Mouse (Mus musculus): Measurements from ENCODE around the gene Ttc5. TPM values are rescaled to one million over a fixed set of nuclear protein-coding genes. Genes with fewer than 3 reads are reported as not detected.

Ttc5 gene
- polyA plus RNA-seq, 1 experiment from 2014 or later, result 104 TPM

DNA sequence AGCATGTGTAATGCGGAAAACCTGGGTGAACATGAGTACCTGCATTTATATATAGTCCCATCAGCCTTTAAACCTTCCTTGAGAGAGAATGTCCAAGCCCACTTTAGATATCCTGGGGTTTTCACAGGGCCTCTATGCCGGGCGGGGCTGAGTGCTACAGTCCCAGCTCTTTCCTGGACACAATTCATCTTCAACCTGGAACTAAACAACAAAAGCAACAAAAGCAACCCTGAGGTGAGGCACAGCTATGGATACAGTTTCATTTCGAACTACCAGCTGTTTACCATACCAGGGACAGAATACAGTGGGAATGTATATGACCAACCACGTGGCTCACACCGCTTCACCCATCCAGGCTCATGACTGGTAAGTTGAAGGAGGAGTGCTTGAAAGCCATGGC, 17.1 kb upstream of the Ttc5 start:
- Histone ChIP-seq H3K27ac (replicated peaks) (no peak overlapping the region), H3K36me3 (replicated peaks) (no peaks in the 10 kb centered on the region), H3K4me3 (no peak overlapping the region), H3K9me3 (no peaks in the 10 kb centered on the region), H3K4me1 (no peaks in the 10 kb centered on the region), H3K27me3 (replicated peaks; ENCODE audit: low read depth, poor library complexity, severe bottlenecking) (no peaks in the 10 kb centered on the region; the same call in 1 of the 2 replicates)
- no peak for DNase-seq (ENCODE audit: low spot score)
- 89% methylated on average over 6 of the region's 6 CpGs for WGBS

DNA sequence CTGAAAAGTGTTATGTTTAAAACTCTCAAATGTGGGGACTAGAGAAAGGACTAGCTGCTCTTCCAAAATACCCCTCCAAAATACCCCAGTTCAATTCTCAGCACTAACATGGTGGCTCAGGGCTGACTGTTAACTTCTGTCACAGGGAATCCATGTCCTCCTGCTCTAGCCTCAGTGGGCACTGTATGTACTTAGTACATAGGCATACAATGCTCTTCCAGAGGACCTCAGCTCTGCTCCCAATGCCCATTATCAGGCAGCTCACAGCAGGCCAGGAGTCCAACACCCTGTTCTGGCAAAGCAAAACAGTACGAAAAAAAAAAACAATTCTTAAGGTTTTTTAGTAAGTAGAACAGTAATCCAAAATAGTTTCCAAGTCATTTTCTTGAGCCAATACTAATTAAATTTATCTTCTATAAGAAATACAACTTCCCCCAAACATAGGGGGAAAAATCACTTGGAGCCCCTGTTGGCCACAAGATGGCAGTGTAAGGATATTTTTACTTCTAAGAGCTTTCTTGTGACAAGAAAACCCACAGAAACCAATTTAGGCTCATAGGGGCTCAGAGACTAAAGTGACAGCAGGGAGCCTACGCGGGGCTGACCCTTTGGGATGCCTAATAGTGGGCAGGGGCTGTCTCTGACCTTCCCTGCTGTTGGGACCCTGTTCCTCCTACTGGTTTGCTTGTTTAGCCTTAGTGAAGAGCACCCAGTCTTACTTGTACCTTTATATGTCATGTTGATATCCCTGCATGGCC, 14.4 kb upstream of the Ttc5 start:
- Histone ChIP-seq H3K27me3 (replicated peaks; ENCODE audit: low read depth, poor library complexity, severe bottlenecking) (no peaks in the 10 kb centered on the region), H3K9me3 (no peaks in the 10 kb centered on the region), H3K4me1 (no peaks in the 10 kb centered on the region), H3K36me3 (replicated peaks) (no peaks in the 10 kb centered on the region), H3K27ac (replicated peaks) (no peak overlapping the region), H3K4me3 (no peak overlapping the region; the same call in 1 of the 2 replicates)
- peak; percentile 33 for DNase-seq (ENCODE audit: low spot score)
- 8% methylated on average over 3 of the region's 3 CpGs for WGBS

DNA sequence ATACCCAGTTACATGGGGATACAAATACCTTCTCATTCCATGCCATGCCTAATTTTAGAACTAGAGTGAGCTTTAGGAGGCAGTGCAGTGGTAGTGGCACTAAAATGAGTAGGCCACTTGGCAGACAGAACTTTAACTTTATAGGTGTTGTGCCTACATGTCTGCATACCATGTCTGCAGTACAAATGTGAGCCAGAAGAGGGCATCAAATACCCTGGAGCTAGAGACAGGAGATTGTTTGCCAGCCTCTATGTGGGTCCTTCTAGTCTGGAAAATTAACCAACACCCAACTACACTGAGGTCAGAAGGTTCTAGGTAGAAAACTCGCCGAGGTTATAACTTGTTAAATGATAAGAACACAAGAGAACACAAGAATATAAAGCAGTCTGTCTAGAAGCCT, 13.2 kb upstream of the Ttc5 start:
- Histone ChIP-seq H3K4me3 (no peak overlapping the region), H3K4me1 (no peaks in the 10 kb centered on the region), H3K36me3 (replicated peaks) (no peaks in the 10 kb centered on the region), H3K27ac (replicated peaks) (no peak overlapping the region), H3K9me3 (no peaks in the 10 kb centered on the region), H3K27me3 (replicated peaks; ENCODE audit: low read depth, poor library complexity, severe bottlenecking) (no peaks in the 10 kb centered on the region)
- 62% methylated on average over 2 of the region's 2 CpGs for WGBS
- DNase-seq (ENCODE audit: low spot score), result no peak

DNA sequence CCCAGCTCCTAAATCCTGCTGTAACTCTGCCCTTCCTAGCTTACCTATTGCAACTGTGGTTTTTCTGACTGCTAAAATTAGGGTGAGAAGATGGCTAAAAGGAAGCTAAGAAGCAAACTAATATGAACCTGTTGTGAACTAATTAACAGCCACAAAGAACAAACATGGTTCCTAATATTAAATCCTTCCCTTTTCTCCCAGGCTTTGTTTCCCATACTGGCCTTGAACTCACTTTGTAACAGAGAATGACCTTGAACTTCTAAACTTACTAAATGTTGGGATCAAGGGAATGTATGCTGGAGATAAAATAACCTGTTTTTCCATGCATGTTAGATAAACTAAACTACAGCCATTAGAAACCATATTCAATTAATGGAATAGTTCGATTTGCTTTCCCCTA, 11.1 kb upstream of the Ttc5 start:
- H3K4me1 ChIP-seq, result no peaks in the 10 kb centered on the region
- no peak for DNase-seq (ENCODE audit: low spot score)
- H3K27me3 ChIP-seq (replicated peaks; ENCODE audit: low read depth, poor library complexity, severe bottlenecking), result no peaks in the 10 kb centered on the region
- H3K9me3 ChIP-seq, result no peaks in the 10 kb centered on the region
- WGBS, result 87% methylated on average over 1 of the region's 1 CpGs
- no peak overlapping the region for H3K27ac ChIP-seq (replicated peaks)
- no peak overlapping the region for H3K4me3 ChIP-seq
- no peaks in the 10 kb centered on the region for H3K36me3 ChIP-seq (replicated peaks)

DNA sequence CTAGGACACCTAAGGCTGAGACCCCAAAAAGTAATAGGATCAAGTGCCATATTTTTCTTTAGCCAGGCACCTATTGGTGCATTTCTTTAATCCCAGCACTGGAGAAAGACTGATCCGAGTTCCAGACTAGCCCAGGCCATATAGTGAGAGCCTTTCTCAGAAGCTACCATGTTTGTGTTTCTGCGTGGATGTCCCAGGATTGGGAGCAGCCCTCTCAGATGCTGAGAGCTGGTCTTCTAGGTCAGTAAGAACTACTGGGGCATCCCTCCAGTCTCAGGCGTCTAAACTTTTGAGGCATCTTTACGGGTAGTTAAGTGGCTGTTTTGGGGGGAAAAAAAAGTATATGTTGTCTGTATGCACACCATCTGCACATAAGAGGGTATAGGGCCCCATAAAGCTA, 10.6 kb upstream of the Ttc5 start:
- H3K4me1 ChIP-seq, result no peaks in the 10 kb centered on the region
- 89% methylated on average over 4 of the region's 4 CpGs for WGBS
- H3K36me3 ChIP-seq (replicated peaks), result no peaks in the 10 kb centered on the region
- no peak overlapping the region for H3K4me3 ChIP-seq
- DNase-seq (ENCODE audit: low spot score), result no peak
- H3K27ac ChIP-seq (replicated peaks), result no peak overlapping the region
- no peaks in the 10 kb centered on the region for H3K27me3 ChIP-seq (replicated peaks; ENCODE audit: low read depth, poor library complexity, severe bottlenecking)
- H3K9me3 ChIP-seq, result no peaks in the 10 kb centered on the region

DNA sequence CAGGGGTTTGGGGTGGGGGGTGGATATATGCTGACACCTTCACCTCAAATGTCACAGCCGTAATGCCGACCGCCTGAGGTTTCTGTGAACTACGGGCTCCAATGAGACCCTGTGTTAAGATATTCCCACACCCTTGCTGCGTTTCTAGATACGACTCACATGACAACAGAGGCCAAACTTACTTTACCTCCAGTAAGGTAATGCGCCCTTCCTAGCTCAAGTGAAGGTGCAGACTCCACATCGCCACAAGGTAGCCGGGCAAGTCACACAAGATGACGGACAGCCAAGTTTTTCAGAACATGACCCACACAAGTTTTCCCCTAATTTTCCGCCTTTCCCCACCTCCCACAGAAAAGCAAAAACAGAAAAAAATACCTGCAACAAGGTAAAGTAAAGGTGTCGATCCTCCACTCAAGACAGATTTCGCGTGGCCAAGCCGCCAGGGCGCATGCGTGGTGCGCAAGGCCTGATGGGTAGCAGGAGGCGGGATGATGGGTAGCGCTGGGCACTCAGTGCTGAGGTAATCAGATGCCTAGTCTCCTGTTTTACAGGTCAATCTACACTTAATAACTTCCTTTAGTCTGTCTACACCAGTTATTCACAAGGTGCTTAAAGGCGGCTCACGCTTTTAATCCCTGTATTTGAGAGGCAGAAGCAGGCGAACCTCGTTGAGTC, 10.1 kb upstream of the Ttc5 start:
- no peaks in the 10 kb centered on the region for H3K9me3 ChIP-seq
- no peaks in the 10 kb centered on the region for H3K27me3 ChIP-seq (replicated peaks; ENCODE audit: low read depth, poor library complexity, severe bottlenecking)
- H3K36me3 ChIP-seq (replicated peaks), result no peaks in the 10 kb centered on the region
- DNase-seq (ENCODE audit: low spot score), result no peak
- H3K4me1 ChIP-seq, result no peaks in the 10 kb centered on the region
- WGBS, result 92% methylated on average over 24 of the region's 24 CpGs
- no peak overlapping the region for H3K27ac ChIP-seq (replicated peaks)
- no peak overlapping the region for H3K4me3 ChIP-seq

DNA sequence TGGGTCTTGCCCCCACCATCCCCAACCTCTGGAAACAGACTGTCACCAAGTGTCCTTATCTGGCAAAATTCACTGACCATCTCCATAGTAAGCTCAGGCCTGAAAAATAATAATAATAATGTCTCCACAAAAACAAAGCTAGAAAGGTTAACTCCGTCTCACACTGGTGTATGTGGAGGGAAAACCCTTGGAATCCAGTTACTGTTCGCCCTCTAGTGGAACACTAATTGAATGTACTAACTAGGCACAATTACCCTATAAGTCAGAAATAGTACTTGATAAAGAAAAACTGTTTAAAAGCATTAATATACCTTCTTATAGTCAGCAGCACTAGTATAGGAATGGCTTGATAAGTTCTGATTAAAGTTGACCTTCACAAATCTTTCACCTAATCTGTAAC, 2.8 kb upstream of the Ttc5 start:
- peaks cover 7% of the 10 kb centered on the region; the same call in 1 of the 2 replicates for H3K4me1 ChIP-seq
- no peaks in the 10 kb centered on the region for H3K36me3 ChIP-seq (replicated peaks)
- WGBS, result 13% methylated on average over 2 of the region's 2 CpGs
- no peak overlapping the region for H3K27ac ChIP-seq (replicated peaks)
- no peaks in the 10 kb centered on the region for H3K9me3 ChIP-seq
- no peak overlapping the region for H3K4me3 ChIP-seq
- no peaks in the 10 kb centered on the region for H3K27me3 ChIP-seq (replicated peaks; ENCODE audit: low read depth, poor library complexity, severe bottlenecking)
- no peak for DNase-seq (ENCODE audit: low spot score)

DNA sequence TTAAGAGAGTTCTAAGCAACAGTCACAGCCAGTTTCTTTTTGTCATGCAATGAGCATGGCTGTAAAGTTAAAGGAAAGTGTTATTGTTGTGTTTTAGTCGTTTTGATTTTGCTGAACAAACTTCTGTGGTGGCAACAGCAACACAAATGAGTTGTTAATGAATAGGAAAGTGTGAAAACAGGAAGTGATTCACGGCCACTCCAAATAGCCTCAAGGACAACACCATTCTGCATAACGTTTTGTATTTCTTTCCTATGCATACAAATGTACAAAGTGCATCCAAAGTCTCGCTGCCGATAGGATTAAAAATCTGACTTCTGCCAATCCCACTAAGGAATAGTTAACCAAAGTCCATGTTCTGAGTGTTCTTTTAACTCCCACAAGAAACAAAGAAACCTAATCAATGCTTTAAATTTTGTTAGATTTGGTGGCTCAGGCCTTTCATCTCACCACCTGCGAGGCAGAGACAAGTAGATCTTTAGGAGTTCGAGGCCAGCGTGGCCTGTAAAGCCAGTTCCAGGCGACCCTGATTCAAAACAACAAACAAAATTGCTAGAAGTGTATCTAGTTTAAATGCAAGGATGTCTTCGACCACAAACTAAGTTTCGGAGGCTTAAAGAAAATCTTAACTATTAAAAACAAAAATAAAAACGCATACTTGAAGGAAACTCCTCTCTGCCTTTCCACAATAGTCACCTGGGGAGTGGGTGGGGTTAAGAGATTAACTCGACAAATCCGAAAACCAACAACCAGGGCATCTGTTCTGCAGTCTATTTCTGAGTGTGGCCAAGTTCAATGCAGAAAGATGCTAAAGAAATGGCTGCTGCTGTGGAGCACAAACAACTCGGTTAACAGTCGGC, 698 bp downstream of the Ttc5 start:
- no peaks in the 10 kb centered on the region for H3K27me3 ChIP-seq (replicated peaks; ENCODE audit: low read depth, poor library complexity, severe bottlenecking)
- H3K27ac ChIP-seq (replicated peaks), result peak overlapping the region; percentile 92
- no peaks in the 10 kb centered on the region for H3K9me3 ChIP-seq
- H3K36me3 ChIP-seq (replicated peaks), result peaks cover 28% of the 10 kb centered on the region
- 29% methylated on average over 16 of the region's 16 CpGs for WGBS
- peak overlapping the region; percentile 84 for H3K4me3 ChIP-seq
- no peak for DNase-seq (ENCODE audit: low spot score)
- peaks cover 7% of the 10 kb centered on the region; the same call in 1 of the 2 replicates for H3K4me1 ChIP-seq

DNA sequence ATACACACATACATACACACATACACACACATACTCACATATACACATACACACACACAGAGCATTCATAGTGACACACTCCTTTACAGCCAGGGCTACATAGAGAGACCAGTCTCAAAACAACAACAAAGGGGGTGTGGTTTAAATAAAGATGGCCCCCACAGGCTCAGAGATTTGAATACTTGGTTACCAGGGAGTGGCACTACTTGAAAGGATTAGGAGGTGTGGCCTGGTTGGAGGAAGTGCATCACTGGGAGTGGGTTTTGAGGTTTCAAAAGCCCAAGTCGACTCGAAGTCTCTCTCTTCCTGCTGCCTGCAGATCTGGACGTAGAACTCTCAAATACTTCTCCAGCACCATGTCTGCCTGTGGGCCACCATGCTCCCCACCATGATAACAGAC, 3.2 kb downstream of the Ttc5 start:
- no peak for DNase-seq (ENCODE audit: low spot score)
- H3K4me3 ChIP-seq, result no peak overlapping the region
- peaks cover 7% of the 10 kb centered on the region; the same call in 1 of the 2 replicates for H3K4me1 ChIP-seq
- 95% methylated on average over 3 of the region's 3 CpGs for WGBS
- H3K9me3 ChIP-seq, result no peaks in the 10 kb centered on the region
- H3K36me3 ChIP-seq (replicated peaks), result peaks cover 48% of the 10 kb centered on the region
- H3K27me3 ChIP-seq (replicated peaks; ENCODE audit: low read depth, poor library complexity, severe bottlenecking), result no peaks in the 10 kb centered on the region
- H3K27ac ChIP-seq (replicated peaks), result no peak overlapping the region

DNA sequence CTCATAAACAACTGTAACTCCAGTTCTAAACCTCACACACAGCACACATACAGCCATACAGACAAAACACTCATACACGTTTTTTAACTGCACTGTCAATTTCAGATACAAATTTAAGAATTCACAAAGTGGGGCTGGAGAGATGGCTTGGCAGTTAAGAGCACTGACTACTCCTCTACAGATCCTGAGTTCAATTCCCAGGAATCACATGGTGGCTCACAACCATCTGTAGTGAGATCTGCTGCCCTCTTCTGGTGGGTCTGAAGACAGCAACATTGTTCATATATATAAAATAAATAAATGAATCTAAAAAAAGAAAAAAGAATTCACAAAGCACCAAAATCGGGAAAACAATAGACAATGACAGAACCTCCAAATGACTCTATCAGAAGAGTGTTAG, 14.0 kb downstream of the Ttc5 start:
- Histone ChIP-seq H3K27me3 (replicated peaks; ENCODE audit: low read depth, poor library complexity, severe bottlenecking) (no peaks in the 10 kb centered on the region), H3K4me3 (no peak overlapping the region), H3K4me1 (no peaks in the 10 kb centered on the region), H3K36me3 (replicated peaks) (peaks cover 92% of the 10 kb centered on the region), H3K27ac (replicated peaks) (no peak overlapping the region), H3K9me3 (no peaks in the 10 kb centered on the region)
- WGBS, result 86% methylated on average over 2 of the region's 2 CpGs
- no peak for DNase-seq (ENCODE audit: low spot score)

DNA sequence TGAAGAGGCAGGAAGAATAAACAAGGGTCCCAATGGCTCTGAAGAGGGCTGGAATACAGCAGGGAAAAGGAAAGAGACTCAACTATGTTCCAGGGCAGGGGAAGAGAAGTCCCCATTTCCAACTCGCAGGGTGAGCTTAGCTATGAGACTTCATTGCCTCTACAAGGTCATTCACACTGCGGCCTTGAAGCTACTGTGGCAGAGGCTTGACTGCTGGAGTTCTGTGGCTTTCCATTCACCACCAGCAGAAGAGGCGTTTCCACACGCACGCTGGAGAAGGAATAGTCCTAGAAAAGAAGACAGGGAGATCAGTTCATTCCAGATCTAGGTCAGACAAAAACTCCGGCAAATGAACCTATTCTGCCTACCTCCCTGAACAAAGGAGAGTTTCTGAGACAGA, 19.6 kb downstream of the Ttc5 start:
- no peaks in the 10 kb centered on the region for H3K9me3 ChIP-seq
- no peak overlapping the region for H3K4me3 ChIP-seq
- DNase-seq (ENCODE audit: low spot score), result no peak
- H3K4me1 ChIP-seq, result no peaks in the 10 kb centered on the region
- H3K36me3 ChIP-seq (replicated peaks), result peaks cover 75% of the 10 kb centered on the region
- WGBS, result 89% methylated on average over 6 of the region's 6 CpGs
- H3K27ac ChIP-seq (replicated peaks), result no peak overlapping the region
- no peaks in the 10 kb centered on the region for H3K27me3 ChIP-seq (replicated peaks; ENCODE audit: low read depth, poor library complexity, severe bottlenecking)

DNA sequence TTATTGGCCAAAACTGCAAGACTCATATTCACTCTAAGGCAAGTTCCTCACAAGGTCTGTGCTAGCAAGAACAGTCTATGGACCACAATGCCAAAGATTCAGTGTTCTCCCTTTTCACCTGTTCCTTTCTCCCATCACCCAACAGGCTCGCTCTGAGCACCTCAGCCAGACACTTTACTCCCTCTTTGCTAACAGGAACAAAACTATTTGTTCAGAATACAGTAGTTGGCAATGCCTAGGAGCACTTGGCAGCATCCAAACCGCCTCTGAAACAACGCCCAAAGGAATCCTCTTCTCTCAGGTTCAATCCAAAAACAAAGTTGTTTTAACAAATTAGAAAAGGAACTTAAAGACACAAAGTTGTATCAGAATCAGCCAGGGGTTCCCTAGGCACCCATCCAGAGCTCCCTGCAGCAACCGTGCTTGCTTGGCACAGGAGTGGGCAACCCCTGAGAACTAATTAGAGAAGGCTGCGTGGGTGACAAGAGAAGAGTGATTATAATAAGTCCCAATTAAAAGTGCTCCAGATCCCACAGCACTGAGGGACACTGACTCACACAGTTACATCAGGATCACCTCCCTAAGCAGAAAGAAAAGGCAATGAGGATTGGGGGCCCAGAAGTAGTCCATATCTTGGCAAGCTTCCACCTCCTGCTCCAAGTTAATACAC, 26.8 kb downstream of the Ttc5 start:
- Histone ChIP-seq H3K4me1 (no peaks in the 10 kb centered on the region), H3K27ac (replicated peaks) (no peak overlapping the region), H3K27me3 (replicated peaks; ENCODE audit: low read depth, poor library complexity, severe bottlenecking) (no peaks in the 10 kb centered on the region), H3K9me3 (no peaks in the 10 kb centered on the region), H3K4me3 (no peak overlapping the region), H3K36me3 (replicated peaks) (peaks cover 8% of the 10 kb centered on the region)
- 84% methylated on average over 5 of the region's 5 CpGs for WGBS
- DNase-seq (ENCODE audit: low spot score), result no peak
